Mouse (Mus musculus): Measurements from ENCODE around the gene Babam2.

DNA sequence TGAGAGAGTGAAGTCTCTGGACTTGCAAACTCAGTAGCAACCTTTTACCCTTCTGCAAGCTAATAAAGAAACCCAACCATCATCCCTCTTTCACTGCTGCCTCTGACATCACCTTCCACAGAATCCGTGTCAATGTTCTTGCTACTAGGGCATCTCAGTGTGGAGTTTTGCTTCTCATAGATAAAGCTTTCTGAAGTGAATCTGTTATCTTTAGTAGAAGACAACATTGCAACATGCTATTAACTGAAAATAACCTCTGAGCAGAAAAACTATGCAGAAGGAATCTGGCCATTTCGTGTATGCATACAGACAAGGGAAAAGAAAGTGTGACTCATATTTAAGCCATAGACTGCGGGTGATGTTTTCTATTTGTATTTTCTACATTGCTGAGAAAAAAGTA is 168.6 kb downstream of the Babam2 start:
- no peak for TF ChIP-seq GATA1 (IDR thresholded peaks at IDR 0.05; ENCODE audit: low read length)
- TF ChIP-seq TAL1 (IDR thresholded peaks at IDR 0.05; ENCODE audit: low read length) = no peak

Data from erythroblast, embryonic 14.5 days (primary cell).